Mouse (Mus musculus) limb, embryonic 15.5 days (tissue): ENCODE results near the gene Crim1. TPM values are rescaled to one million over a fixed set of nuclear protein-coding genes. Genes with fewer than 3 reads are reported as not detected.

ENCODE experiments used
- ATAC-seq: fragments of 200-750 bp; cut with Nextera tagmentation; 2 replicates; pipeline ENCODE4 v1.8.0; 2017; ENCODE audit warnings: low read depth, moderate TSS enrichment; ENCODE audit not compliant: insufficient number of reproducible peaks, low FRiP score, low TSS enrichment
- H3K27ac ChIP-seq: fragments of 300-500 bp; sonication (generic); 2 replicates; pipeline ENCODE4 v1.5.1; 2015; ENCODE audit warnings: moderate library complexity, mild to moderate bottlenecking, inconsistent platforms
- H3K27me3 ChIP-seq: fragments of 300-500 bp; sonication (generic); 2 replicates; pipeline ENCODE4 v1.6.1; 2015; ENCODE audit warnings: inconsistent platforms
- H3K36me3 ChIP-seq: fragments of 300-500 bp; sonication (generic); 2 replicates; pipeline ENCODE4 v1.6.1; 2015; ENCODE audit warnings: inconsistent platforms
- H3K4me1 ChIP-seq: fragments of 300-500 bp; sonication (generic); 2 replicates; pipeline ENCODE4 v1.6.1; 2015; ENCODE audit warnings: inconsistent platforms
- H3K4me2 ChIP-seq: fragments of 300-500 bp; sonication (generic); 2 replicates; pipeline ENCODE4 v1.6.1; 2015; ENCODE audit warnings: mild to moderate bottlenecking, inconsistent platforms
- H3K4me3 ChIP-seq: fragments of 300-500 bp; sonication (generic); 2 replicates; pipeline ENCODE4 v1.5.1; 2015; ENCODE audit warnings: mild to moderate bottlenecking, inconsistent platforms
- H3K9ac ChIP-seq: fragments of 300-500 bp; sonication (generic); 2 replicates; pipeline ENCODE4 v1.6.1; 2015; ENCODE audit warnings: inconsistent platforms
- H3K9me3 ChIP-seq: fragments of 300-500 bp; sonication (generic); 2 replicates; pipeline ENCODE4 v1.6.1; 2016; ENCODE audit warnings: inconsistent platforms
- WGBS: fragments of 180-500 bp; shearing (Covaris S2); methylation state at CpG from one replicate; pipeline ENCODE4 v1.1.7; 2015; 5-methylcytosine and 5-hydroxymethylcytosine counted together
- microRNA-seq: library from miRNA; unstranded; fragments of <30 nt; microRNA quantifications from one replicate; pipeline ENCODE4, GENCODE M21; 2016
- polyA plus RNA-seq: library from polyadenylated mRNA; unstranded; fragments of >200 nt; fragmentation: Nextera tagmentation; extraction: Ambion mirVana; gene quantifications from 2 replicates; pipeline ENCODE4 v1.2.1, GENCODE M21; 2015

The Crim1 gene
- polyA plus RNA-seq, 1 experiment from 2014 or later: 7.0 TPM

DNA sequence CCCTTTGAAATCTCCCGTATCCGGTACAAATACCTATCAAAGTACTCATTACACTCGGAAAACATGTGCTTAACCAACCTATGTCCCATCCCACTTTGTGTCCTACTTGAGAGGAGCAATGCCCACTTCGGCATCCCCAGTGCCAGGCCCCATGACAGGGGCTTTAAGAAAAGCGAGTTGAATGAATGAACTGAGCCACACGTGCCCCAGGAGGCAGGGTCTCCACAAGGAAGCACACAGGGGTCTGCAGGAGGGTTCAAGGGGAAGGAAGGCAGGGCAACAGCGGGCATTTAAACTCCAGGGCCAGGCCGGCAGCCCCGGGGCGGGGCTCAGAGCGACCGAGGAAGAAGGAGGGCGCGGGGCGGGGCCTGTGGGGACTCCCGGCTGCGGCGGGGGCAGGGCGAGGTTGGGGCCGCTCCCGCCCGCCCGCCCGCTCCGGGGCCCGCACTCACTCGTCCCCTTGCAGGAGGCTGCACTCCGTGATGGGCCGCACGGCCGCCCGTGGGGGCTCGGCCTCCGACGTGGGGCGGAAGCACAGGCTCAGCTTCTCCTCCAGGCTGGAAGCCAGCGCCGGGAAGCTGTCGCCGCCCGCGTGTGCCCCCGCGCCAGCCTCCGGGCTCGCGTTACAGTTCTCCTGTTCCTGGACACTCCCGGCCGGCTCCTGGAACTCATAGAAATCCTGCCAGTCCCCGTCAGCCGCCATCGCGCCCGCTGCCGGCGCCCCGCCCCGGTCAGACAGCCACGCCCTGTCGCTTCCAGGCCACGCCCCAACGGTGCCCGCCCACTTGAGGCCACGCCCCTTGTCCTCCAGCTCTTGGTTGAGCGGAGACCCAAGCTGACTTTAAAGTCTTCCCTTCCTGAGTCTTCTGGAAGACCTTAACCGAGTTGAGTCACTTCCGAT, 217.6 kb downstream of the Crim1 start, which contains the start of gene Fez2:
Fez2 (minus strand) TSS at position 772 of the 901 bp plus-strand sequence.
- Histone ChIP-seq H3K9ac (peak within 1 kb of the TSS; percentile 88), H3K4me1 (peaks cover 10% of the 10 kb centered on the region; the same call in 1 of the 2 replicates), H3K36me3 (no peaks in the 10 kb centered on the region), H3K27ac (peak within 1 kb of the TSS; percentile 97), H3K9me3 (no peaks in the 10 kb centered on the region), H3K4me3 (peak within 1 kb of the TSS; percentile 93), H3K4me2 (peak within 1 kb of the TSS; percentile 68), H3K27me3 (no peaks in the 10 kb centered on the region)
- peak; percentile 91 for ATAC-seq
- WGBS: under 1% methylated on average over 64 of the region's 67 CpGs

DNA sequence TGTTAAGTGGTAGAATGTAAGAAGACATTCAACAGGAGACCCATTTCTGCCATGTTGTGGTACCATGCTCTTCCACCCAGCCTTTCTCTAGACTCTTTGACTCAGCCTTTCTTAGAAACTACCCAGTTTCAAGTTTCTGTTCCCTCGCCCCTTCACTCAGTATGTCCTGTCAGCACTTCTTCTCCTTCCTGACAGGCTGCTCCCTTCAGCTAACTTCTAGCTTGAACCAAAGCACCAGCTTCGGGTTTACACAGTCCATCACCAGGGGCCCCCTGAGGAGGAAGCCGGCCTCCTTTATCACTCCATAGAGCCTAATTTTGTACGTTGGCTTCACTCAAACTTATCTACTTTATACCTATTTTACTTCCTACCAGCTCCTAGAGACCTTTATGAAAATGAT, 219.2 kb downstream of the Crim1 start:
- H3K4me3 ChIP-seq: no peak overlapping the region
- no peak overlapping the region for H3K9ac ChIP-seq
- no peaks in the 10 kb centered on the region for H3K27me3 ChIP-seq
- H3K36me3 ChIP-seq: no peaks in the 10 kb centered on the region
- H3K4me1 ChIP-seq: peaks cover 8% of the 10 kb centered on the region; the same call in 1 of the 2 replicates
- no peak overlapping the region for H3K27ac ChIP-seq
- ATAC-seq: no peak
- 79% methylated on average over 4 of the region's 4 CpGs for WGBS
- no peak overlapping the region for H3K4me2 ChIP-seq
- no peaks in the 10 kb centered on the region for H3K9me3 ChIP-seq

DNA sequence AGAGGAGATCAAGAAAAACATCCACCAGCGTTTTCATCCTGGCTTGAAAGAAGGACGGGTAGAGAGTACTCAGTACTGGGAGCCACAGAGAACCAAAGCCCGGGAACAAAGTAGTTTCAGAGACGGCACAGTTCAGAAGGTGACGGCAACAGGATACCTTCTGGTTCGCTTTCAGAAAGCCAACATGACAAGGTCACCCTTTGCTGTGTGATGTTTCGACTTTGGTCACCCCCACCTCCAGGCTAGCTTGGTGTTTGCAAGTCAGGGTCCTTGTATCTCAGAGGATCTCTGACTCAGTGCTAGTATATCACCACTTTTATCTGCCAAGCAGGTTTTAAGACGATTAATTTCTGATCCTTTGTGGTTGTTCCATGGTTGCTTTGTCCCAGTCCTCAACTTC, 225.0 kb downstream of the Crim1 start:
- Histone ChIP-seq H3K9ac (no peak overlapping the region), H3K27ac (no peak overlapping the region), H3K9me3 (no peaks in the 10 kb centered on the region), H3K4me3 (no peak overlapping the region), H3K27me3 (no peaks in the 10 kb centered on the region), H3K4me2 (no peak overlapping the region), H3K36me3 (no peaks in the 10 kb centered on the region), H3K4me1 (no peaks in the 10 kb centered on the region)
- ATAC-seq: no peak
- WGBS: 83% methylated on average over 8 of the region's 8 CpGs

Small RNA genes lying within 50 kb of the gene (microRNA-seq; reads per million reads assigned to microRNA genes)
- not detected for gene Gm25069

Other genes with a start within 250 kb of the Crim1 start
- gene Fez2, start 217.9 kb downstream of the Crim1 start, polyA plus RNA-seq: 38.7 and 41.7 TPM in 2 replicates